Mouse (Mus musculus) G1E (cell line): ENCODE results near the gene Nhsl2.

ENCODE experiments used
- CTCF ChIP-seq: IDR thresholded peaks from 2 replicates; pipeline ENCODE4 v1.5.1; 2012; ENCODE audit warnings: low read depth, low read length, inconsistent platforms, mixed read lengths
- GATA1 ChIP-seq: IDR thresholded peaks from 2 replicates; pipeline ENCODE4 v1.6.1; 2012; ENCODE audit warnings: borderline replicate concordance, low read length, inconsistent platforms, mixed read lengths
- TAL1 ChIP-seq: conservative IDR thresholded peaks from 2 replicates; pipeline ENCODE4 v1.6.1; 2012; ENCODE audit warnings: low read depth, low read length, inconsistent platforms, mixed read lengths

GRCm38 (mm10) chrX:101901806-101902490 is 52.8 kb downstream of the Nhsl2 start:
- TF ChIP-seq CTCF (no peak), TAL1 (no peak), GATA1 (no peak)
